Mouse (Mus musculus): ENCODE results near the gene Slc29a3.
"Not testable (repeated sequence)": the region's sequence is repeated elsewhere in the genome, so short reads cannot be mapped to it uniquely, and the experiment has no call there.

Gene Slc29a3

DNA sequence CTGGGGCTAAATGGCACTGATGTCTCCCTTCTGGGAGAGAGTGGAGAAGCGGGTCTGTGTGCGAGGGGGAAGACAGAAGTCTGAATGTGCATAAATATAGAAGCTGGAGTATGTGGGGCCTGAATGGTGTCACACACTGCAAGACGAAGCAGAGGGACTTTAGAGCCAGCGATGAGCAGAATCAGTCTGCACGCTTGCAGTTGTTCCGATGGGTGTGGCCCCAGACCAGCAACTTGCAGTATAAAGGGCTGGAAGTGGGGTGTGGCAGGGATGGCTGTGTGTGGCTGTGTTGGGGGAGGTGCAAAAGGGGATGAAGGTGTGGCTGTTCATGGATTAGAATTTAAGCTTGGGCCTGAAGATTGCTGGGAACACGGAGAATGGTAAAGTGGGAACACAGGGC is 16.0 kb upstream of the Slc29a3 start:
- intact Hi-C loops (cut with DNase I), result no loop called here

DNA sequence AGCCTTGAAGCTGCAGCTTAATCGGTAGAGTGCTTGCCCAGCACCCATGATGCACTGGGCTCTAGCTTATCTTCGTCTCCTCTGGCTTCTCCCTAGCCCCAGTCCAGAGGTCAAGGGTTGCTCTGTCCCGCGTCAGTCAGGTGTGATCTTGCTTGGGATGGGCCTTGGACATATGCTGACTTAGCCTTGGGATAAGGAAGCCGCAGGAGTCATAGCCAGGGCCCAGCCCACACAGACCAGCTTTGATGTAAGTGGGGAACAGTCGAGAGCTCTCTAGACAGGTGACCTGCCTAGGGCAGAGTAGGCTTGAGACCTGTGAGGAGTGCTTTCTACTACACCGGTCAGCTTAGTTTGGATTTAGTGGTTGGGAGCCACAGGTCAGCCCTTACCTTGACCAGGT is 14.8 kb upstream of the Slc29a3 start:
- intact Hi-C loops (cut with DNase I), result no loop called here

DNA sequence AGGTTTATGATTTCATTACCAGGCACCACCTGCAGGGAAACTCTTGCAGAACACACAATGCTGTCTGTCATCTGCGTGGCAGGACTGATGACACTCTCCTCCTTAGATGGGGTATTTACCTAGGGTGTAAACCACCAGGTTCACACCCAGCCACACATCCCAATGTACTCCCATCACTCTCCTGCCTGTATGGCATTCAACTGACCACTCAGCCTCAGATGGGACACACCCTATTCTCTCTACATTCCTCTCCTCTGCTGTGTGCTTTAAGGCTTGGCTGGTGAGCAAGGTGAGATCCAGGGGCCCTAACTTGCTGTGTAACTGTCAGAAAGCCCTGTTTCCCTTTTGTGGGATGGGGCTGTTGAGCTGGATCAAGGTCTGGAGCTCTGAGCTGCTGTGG is 9.5 kb upstream of the Slc29a3 start:
- intact Hi-C loops (cut with DNase I), result no loop called here

DNA sequence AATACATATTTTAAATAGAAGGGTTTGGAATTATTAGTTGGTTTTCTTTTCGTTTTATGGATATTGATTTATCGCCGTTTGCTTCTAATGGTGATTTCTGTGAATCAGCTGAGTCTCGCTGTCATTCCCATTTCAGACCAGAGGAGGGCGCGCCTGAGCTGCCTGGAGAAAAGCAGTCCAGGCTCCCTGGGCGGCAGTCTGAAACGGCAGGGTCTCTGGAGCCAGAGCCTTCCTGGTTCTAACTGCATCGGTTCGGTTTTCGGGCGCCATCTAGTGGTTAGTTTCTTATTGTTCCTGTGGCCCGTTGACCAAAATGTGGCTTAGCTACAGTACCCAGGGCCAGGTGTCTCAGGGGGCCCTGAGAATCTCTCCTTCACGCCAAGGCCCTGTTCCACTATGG is 7.8 kb upstream of the Slc29a3 start:
- intact Hi-C loops (cut with DNase I), result no loop called here

DNA sequence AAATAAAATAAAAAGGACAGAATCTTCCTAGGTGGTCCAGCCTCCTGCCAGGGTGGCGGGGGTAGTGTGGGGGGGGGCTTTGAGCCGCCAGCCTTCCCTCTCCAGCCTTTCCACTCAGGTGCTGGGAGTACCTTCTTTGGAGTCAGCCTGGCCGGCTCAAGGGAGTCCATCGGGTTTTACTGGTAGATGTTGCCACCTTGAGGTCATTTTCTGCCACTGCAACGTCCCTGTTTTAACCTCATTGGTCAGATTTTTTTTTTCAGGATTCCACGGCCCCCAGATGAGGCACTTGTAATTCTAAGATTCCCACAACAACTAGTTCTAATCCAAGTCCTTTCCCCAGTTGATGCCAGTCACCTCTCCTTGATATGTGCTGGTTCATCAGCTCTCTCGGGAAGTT is 4.4 kb upstream of the Slc29a3 start:
- intact Hi-C loops (cut with DNase I), result loop anchor here (1.0 to 5.0 kb wide), 4 partner anchors 60 to 450 kb away; partner anchors contain the start of gene Cdh23

DNA sequence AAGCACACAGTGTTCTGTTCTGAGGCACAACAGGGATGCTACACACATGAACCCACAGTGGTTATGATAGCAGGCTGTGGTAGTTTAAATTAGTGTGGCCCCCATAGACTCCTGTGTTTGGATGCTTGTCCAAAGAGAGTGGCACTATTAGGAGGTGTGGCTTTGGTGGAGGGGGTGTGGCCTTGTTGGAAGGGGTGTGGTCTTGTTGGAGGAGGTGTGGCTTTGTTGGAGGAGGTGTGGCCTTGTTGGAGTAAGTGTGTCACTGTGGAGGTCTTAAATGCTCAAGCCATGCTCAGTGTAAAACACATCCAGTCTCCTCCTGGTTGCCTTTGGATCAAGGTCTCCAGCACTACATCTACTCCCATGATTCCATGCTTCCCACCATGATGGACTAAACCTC is 3.6 kb upstream of the Slc29a3 start:
- intact Hi-C loops (cut with DNase I), result loop anchor here (2.0 to 5.0 kb wide), 3 partner anchors 59 to 449 kb away; partner anchors contain the start of gene Cdh23

DNA sequence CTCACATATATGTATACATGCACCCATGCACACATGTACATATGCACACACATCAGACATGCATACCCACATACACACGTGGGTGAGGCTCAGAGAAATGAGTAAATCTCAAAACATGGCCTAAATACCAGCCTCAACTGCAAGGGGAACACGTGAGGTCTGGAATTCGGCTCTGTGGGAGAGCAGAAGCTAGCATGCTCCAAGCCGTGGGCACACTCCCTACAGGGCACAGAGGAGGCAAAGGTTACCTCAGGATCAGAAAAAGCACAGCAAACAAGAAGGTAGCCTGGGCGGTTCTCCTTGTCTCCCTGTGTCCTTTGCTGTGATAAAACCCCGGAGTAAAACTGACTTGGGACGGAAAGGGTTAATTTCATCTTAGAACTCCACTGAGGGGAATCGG is 1.3 kb upstream of the Slc29a3 start:
- intact Hi-C loops (cut with DNase I), result no loop called here

DNA sequence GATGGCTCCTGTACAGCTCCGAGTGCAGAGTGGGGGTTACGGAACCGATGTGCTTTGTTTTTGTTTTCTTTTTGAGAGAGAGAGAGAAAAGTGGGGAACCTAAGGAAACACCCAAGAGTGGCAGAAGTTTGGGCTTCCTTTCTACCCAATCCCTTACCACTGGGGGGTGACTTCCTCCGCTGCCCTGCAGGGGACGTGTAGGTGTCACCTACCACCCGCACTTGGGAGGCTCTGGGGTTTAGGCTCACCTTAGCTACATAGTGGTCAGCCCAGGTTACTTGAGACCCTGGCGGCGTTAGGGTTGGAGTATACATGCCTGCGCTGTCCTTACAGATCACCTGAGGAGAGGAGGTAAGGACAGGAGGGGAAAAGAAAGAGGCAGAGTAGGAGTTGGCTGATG is 667 bp upstream of the Slc29a3 start:
- intact Hi-C loops (cut with DNase I), result no loop called here

DNA sequence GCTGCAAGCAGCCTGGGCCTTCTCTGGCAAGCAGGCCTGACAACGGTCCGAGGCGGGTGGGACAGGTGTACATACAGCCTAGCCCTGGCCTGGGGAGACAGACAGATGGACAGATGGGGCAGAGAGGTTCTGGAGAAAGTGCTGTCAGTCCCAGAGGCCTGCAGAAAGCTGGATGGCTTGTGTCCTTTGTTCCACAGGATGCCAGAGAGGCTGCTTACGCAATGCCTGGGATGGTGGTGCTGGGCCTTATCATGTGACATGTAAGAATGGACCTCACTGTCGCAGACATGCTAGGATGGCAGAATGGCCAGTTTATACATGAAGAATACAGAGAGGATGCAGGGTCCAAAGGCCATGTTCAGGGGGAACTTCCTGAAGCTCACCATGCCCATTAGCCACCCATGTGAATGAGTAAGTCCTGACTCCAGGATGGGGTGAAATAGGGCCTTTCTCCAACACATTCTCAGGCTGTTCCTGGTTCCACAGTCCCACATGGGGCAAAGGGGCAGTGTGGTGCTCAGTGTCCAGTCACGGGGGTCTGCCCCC is 4.9 kb downstream of the Slc29a3 start:
- intact Hi-C loops (cut with DNase I), result no loop called here

DNA sequence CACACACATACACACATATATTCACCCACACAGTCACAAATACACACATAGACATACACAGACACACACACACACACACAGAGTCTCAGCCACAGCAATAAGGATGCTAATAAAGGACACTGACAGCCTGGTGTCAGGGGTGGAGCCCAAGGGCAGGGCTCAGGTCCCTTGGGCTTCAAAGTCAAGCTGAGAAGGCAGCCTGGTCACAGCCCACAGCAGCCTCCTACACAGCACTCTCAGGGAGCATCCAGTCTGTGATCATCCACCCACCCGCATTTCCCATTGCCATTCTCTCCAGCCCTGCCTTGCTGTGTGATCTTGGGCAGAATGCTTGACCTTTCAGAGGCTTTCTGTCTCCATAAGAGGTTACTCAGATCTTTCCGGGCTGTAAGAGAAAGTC is 6.1 kb downstream of the Slc29a3 start:
- intact Hi-C loops (cut with DNase I), result no loop called here

DNA sequence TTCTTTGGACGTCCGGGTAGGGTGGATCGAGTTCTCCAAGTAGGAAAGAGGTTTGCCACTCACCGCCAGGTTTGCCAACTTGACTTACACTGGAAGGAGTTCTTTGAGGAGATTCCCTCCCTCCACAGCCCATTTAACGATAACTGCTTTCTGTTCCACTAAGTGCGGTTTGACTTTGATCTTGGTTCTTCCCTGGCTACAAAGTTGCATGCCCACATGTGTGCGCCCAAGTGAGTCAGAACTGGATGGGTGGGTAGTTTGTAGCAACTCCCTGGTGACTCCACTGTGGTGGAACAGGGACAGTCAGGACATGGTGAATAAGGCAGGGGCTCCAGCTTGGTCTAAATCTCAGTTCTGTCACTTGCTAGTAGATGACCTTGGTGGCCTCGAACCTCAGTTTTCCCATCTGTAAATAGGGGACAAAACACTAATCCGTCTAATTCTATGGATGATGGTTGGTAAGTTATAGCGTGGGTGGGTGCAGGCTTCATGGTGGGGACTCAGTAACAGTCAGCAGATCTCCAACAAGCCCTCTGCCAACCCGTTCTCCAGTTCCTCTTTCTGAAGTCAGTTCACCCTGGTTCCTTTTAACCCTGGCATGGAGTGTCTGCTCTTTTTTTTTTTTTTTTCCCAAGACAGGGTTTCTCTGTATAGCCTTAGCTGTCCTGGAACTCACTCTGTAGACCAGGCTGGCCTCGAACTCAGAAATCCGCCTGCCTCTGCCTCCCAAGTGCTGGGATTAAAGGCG is 7.9 kb downstream of the Slc29a3 start:
- intact Hi-C loops (cut with DNase I), result no loop called here

DNA sequence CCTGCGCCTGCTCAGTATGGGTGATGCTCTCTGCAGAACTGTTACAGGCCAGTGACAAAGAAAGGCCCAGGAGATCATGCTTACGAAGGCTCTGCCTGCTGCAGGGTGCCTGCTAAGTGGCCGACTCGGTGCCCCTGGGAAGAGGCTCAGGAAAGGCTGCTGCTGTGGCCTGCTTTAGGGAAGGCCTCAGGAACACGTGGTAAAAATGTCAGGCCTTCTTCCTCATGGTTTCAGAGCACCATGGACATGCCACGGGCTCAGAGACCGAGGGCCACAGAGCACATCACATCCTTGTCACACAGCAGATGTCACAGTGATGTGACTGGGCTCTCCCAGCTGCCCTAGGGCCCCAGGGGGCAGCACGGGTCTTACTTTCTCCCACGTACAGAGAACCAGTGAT is 8.9 kb downstream of the Slc29a3 start:
- intact Hi-C loops (cut with DNase I), result no loop called here

DNA sequence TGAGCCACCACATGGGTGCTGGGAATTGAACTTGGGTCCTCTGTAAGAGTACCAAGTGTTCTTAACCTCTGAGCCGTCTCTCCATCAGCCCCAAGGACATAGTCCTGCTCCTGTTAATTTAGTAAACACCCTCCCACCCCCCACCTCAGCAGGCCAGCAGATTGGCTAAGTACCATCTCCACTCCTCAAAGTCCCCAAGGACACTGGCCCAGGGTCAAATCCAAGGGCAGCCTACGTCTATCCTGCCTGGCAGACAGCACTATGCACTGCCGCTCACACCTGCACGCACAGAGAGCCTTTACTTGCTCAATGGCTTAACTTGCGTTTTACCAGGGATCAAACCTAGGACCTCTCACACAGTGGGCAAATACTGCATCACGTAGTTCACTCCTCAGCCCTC is 9.7 kb downstream of the Slc29a3 start:
- intact Hi-C loops (cut with DNase I), result no loop called here

DNA sequence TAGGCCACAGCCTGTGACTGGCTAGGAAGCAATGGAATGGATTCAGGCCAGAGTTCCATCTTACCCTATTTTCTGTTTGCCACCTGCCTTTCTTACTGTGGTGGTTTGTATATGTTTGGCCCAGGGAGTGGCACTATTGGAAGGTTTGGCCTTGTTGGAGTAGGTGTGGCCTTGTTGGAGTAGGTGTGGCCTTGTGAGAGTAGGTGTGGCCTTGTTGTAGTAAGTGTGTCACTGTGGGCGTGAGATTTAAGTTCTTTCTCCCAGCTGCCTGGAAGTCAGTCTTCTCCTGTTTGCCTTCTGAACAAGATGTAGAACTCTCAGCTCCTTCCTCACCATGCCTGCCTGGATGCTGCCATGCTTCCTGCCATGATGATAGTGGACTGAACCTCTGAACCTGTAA is 10.3 kb downstream of the Slc29a3 start:
- intact Hi-C loops (cut with DNase I), result not testable (repeated sequence)

DNA sequence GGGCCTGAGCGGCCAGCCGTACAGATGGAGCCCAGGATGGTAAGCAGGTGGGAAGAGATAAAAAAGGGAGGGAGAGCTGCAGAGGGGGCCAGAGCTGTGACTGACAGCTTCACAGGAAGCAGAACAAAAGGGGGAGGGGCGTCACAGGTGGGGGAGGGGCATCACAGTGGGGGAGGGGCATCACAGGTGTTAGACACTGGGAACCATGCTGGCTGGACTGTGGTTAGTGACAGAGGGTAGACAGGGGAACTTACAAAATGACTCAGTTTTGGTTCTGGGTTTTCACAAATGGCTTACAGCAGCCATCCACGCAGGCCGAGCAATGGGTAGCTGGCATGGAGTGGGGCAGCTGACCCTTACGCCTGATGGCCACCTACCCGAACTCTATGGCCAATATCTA is 11.2 kb downstream of the Slc29a3 start:
- intact Hi-C loops (cut with DNase I), result no loop called here

DNA sequence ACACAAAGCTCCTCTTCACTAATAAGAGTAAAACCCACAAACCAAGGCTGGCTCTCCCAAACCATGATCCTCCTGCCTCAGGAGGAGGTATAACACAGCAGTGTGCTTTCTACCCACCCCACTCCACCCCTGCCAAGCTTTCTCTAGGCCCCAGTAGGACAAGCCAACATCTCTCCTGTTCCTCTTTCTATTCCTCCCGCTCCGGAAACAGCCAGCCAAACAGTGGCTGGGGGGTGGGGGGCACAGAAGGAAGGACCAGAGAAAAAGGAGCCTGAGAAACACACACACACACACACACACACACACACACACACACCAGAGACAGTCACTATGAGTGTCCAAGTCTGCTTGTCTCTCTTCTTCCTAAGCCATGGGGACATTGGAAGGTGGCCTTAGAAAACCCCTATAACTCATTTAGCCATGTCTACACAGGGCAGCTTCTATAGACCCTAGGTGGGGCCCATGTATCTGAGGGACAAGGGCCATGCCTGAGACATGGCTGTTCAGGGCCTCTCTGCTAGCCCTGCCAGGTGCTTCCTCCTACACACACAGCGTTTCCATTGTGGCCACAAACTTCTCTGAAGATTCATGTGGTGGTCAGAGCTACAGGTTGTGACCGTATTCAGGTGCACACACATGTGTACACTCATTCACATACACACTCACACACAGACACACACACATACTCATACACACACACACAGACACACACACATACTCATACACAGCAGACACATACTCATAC is 12.8 kb downstream of the Slc29a3 start:
- intact Hi-C loops (cut with DNase I), result no loop called here

DNA sequence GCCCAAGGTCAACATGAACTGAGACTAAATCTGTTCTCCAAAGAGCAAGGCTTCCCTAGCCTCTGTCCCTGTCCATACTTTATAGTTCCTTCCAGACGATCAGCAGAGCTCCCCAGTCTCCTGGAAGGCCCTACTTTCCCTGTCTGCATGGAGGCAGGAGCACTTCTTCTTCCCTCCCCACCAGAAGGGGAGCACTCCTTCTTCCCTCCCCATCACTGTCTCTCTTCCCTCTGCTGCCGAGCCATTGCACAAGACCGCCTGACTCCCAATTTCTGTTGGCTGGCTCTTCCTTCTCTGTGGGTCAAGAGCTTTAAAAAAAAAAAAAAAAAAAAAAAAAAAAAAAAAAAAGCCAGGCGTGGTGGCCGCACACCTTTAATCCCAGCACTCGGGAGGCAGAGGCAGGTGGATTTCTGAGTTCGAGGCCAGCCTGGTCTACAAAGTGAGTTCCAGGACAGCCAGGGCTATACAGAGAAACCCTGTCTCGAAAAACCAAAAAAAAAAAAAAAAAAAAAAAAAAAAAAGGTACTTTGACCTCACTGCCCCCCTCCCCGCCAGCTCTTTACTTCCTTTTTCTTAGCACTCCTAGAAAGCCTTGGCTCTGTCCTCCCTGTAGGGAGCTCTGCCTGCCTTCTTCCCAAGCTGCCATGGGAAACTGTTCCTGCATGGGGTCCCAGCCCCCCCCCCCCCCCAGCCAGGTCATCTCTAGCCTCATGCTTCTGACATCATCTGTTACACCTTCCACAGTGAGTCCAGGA is 14.5 kb downstream of the Slc29a3 start:
- intact Hi-C loops (cut with DNase I), result no loop called here

DNA sequence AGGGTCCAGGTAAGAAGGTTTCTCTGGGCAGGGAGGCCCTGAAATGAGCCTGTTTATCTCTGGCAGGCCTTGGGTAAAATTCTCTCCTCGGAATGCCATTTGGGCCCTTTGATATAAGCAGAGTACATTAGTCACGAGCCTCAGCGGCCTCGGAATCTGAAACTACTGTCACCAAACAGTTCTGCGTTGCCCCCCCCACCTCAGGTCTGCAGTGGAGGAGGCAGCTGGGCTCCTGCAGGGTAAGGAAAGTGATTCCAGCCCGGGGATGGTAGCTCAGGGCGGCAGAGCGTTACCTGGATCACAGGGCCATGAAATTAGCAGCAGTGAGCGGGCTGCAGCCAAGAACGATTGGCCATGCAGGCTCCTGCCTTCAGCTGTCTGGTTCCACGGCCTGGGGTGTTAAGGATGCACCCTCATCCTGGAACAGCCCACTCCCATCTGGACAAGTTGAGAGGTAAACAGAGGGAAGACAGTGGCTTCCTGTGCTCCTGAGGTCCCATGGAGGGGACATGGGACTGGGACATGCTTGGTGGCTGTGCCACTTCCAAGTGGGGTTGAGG is 15.3 kb downstream of the Slc29a3 start:
- intact Hi-C loops (cut with DNase I), result no loop called here

DNA sequence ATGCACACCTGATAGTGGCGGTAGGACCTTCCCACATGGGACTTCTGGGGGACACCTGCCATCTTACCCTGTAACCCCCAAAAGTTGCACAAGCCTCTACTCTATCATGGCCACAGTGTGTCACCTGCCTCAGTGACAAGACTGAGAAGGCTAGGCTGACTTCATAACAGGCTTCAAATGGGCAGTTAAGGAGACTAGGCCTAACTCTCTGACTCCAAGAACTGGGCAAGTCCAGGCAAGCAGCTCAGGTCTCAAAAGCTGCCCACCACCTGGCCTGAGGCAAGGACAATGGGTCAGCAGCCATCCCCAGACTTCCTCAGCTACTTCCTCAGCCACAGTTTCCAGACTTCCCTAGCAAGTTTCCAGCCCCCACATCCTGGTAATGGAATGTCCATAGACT is 16.9 kb downstream of the Slc29a3 start:
- intact Hi-C loops (cut with DNase I), result no loop called here

DNA sequence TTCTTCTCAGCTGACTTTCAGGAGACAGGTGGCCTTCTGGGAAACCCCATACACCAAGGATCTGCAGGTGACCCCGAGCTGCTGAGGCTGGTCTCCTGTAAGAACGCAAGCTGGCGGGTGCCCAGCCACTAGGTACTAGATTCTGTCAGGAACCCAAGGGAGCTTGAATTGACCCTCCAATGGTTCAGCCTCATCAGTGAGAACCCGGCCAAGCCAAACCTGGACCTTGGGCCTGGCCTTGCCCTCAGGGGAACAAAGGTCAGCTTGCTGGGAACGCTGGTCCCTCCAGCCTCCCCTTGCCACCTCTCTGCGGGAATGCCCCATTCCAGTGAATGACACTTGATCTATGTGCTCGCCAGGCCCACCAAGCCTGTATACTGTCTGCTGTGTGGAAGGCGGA is 19.1 kb downstream of the Slc29a3 start:
- intact Hi-C loops (cut with DNase I), result no loop called here

DNA sequence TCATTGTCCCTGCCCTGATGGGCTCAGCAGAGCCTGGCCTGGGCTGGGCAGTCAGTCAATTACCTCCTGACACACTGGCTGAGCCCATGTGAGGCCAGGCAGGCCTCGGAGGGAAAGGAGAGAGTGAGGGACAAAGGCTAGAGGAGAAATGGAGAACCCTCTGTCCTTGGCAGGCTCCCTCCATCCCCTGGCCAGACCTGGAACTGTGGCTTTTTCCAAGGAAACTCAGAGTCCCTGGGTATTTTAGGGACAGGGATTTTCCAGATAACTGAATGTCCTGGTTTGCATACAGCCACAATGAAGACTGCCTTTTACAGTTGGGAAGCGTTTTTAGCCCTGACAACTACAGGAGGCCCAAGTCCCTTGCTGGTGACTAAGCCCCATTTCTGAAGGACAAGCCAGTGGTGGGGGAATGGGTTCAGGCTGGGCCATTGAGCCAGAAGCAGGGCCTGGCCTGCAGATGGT is 20.2 kb downstream of the Slc29a3 start:
- intact Hi-C loops (cut with DNase I), result no loop called here

All from adrenal gland (tissue).